Mouse (Mus musculus) hindbrain, embryonic 12.5 days (tissue): ENCODE results near the gene Bnip3. TPM values are rescaled to one million over a fixed set of nuclear protein-coding genes. Genes with fewer than 3 reads are reported as not detected.

Experiments
- ATAC-seq: fragments of 200-750 bp; cut with Nextera tagmentation; 2 replicates; pipeline ENCODE4 v1.8.0; 2017; ENCODE audit warnings: moderate TSS enrichment; ENCODE audit not compliant: low FRiP score
- H3K27ac ChIP-seq: fragments of 300-500 bp; sonication (generic); 2 replicates; pipeline ENCODE4 v1.5.1; 2016; ENCODE audit warnings: mild to moderate bottlenecking
- H3K27me3 ChIP-seq: fragments of 300-500 bp; sonication (generic); 2 replicates; pipeline ENCODE4 v1.6.1; 2016; ENCODE audit warnings: mild to moderate bottlenecking
- H3K36me3 ChIP-seq: fragments of 300-500 bp; sonication (generic); 2 replicates; pipeline ENCODE4 v1.6.1; 2016; ENCODE audit warnings: mild to moderate bottlenecking
- H3K4me1 ChIP-seq: fragments of 300-500 bp; sonication (generic); 2 replicates; pipeline ENCODE4 v1.6.1; 2016
- H3K4me2 ChIP-seq: fragments of 300-500 bp; sonication (generic); replicated peaks from 2 replicates; pipeline ENCODE4 v1.6.1; 2016; ENCODE audit warnings: mild to moderate bottlenecking
- H3K4me3 ChIP-seq: fragments of 300-500 bp; sonication (generic); 2 replicates; pipeline ENCODE4 v1.5.1; 2016; ENCODE audit warnings: mild to moderate bottlenecking
- H3K9ac ChIP-seq: fragments of 300-500 bp; sonication (generic); 2 replicates; pipeline ENCODE4 v1.6.1; 2016; ENCODE audit warnings: mild to moderate bottlenecking, moderate library complexity
- H3K9me3 ChIP-seq: fragments of 300-500 bp; sonication (generic); replicated peaks from 2 replicates; pipeline ENCODE4 v1.6.1; 2016; ENCODE audit warnings: mild to moderate bottlenecking
- WGBS: fragments of 180-500 bp; shearing (Covaris S2); methylation state at CpG from one replicate; pipeline ENCODE4 v1.1.7; 2016; 5-methylcytosine and 5-hydroxymethylcytosine counted together
- polyA plus RNA-seq: library from polyadenylated mRNA; unstranded; fragments of >200 nt; fragmentation: Nextera tagmentation; extraction: Ambion mirVana; gene quantifications from 2 replicates; pipeline ENCODE4 v1.2.1, GENCODE M21; 2016

The Bnip3 gene
- polyA plus RNA-seq, 1 experiment from 2014 or later, result 92.7 TPM

DNA sequence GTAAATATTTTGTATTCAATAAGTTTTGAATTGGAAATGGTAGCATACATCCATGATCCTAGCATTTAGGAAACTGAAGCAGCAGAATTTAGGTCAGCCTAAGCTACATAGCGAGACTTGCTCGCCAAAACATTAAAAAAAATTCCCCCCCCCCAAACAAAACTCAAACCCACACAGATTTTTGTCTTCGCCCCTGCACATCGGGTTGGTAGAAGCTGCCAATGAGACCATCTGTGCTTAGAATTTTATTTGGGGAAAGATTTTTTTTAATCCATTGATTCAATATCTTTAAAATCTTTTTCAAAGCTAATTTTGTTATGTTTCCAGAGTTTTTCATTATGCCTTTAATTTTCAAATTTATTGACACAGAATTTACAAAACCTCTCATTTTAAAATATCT is 19.1 kb upstream of the Bnip3 start:
- no peaks in the 10 kb centered on the region for H3K9me3 ChIP-seq
- no peak for ATAC-seq
- no peaks in the 10 kb centered on the region for H3K36me3 ChIP-seq
- no peak overlapping the region for H3K4me3 ChIP-seq
- no peak overlapping the region for H3K9ac ChIP-seq
- H3K4me1 ChIP-seq, result no peaks in the 10 kb centered on the region
- no peak overlapping the region for H3K27ac ChIP-seq
- no peaks in the 10 kb centered on the region for H3K27me3 ChIP-seq
- 88% methylated on average over 4 of the region's 4 CpGs for whole genome bisulfite sequencing
- no peak overlapping the region for H3K4me2 ChIP-seq

DNA sequence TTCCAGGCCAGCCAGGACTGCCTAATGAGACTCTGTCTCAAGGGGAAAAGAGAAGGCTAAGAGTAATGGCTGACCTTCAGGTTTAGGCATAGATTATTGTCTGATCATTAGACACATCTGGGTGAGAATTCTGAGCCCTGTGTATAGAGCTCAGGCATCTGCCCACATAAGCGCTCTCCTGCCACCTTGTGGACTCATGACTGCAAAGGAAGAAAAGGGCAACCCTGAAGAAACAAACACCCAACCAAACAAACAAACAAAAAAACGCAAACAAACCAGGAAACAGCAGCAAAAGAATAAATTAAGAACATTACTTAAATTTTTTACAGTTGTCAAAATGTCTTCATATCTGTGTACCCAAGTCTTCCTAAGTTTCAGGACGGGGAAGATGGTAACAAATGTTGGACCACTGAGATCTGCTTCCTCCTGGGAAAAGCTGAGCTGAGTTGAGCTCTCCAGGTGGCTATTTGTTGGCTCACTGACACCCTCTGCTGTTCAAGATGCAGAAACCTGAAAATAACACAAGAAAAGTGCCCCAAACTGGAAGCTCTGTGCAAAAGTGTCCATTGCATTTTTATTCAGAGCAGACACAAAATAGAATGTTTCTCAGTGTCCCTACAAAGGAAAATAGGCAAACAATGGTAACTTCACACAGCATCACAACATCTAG is 14.6 kb upstream of the Bnip3 start:
- Histone ChIP-seq H3K27ac (no peak overlapping the region), H3K4me3 (no peak overlapping the region), H3K9me3 (no peaks in the 10 kb centered on the region), H3K9ac (no peak overlapping the region), H3K27me3 (no peaks in the 10 kb centered on the region), H3K36me3 (no peaks in the 10 kb centered on the region), H3K4me1 (peaks cover 10% of the 10 kb centered on the region), H3K4me2 (no peak overlapping the region)
- no peak for ATAC-seq
- WGBS, result 10% methylated on average over 3 of the region's 3 CpGs

DNA sequence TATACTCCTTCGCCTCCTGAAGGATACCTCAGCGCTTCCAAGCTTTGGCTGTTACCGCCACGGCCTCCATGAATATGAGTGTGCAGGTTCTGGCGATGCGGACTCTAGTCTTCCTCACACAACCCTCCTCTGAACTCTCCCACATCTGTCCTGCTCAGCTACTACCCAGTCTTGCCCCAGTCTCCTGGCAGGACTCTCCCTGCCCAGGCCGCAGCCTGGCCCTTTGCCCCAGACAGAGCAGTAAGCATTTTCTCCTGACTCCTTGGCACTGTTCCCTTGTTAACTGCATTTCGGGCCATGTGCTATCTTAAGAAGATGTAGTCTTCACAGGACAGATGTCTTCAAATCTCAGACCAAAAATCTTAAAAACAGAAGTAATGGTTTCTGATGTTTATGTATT is 12.3 kb upstream of the Bnip3 start:
- ATAC-seq, result no peak
- no peaks in the 10 kb centered on the region for H3K36me3 ChIP-seq
- H3K4me3 ChIP-seq, result no peak overlapping the region
- H3K27ac ChIP-seq, result no peak overlapping the region
- H3K9me3 ChIP-seq, result no peaks in the 10 kb centered on the region
- peaks cover 10% of the 10 kb centered on the region for H3K4me1 ChIP-seq
- no peak overlapping the region for H3K9ac ChIP-seq
- no peak overlapping the region for H3K4me2 ChIP-seq
- H3K27me3 ChIP-seq, result no peaks in the 10 kb centered on the region
- WGBS, result 97% methylated on average over 8 of the region's 8 CpGs

DNA sequence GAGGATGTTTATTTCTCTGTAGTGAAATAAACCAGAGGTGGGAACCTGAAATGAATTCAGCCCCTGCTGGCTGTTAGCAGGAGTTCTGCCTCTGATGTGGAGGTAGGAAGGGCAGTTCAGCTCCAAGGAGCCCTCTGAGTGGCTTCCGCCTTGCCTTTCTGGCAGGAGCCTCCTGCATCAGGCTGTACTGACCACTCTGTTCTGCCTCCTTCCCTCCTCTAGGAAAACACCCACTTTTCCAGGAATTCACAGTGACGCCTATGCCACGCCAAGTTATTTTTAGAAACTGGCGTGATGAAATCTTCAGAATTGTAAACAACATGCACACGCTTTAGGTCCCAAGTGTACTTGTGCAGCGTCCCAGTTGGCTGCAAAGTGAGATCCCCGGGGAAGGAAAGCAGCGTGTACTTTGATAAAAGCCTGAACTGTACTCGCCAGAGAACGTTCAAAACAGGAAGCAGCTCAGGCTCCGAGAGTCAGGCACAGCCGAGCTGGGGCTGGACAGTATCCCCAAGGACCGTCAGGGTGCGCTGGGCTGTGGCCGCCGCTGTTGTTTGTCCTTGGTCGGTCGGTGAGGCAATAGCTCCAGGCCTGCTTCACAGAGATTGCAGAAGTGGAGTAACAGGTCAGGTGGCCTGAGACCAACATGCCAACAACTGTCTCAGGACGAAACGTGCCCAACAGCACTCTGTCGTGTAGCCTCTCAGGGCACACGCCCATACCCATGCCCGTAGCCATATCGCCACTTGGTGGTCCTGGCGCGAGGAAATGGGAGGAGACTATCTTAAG is 10.0 kb upstream of the Bnip3 start:
- peak overlapping the region; percentile 49 for H3K9ac ChIP-seq
- 5% methylated on average over 26 of the region's 26 CpGs for WGBS

DNA sequence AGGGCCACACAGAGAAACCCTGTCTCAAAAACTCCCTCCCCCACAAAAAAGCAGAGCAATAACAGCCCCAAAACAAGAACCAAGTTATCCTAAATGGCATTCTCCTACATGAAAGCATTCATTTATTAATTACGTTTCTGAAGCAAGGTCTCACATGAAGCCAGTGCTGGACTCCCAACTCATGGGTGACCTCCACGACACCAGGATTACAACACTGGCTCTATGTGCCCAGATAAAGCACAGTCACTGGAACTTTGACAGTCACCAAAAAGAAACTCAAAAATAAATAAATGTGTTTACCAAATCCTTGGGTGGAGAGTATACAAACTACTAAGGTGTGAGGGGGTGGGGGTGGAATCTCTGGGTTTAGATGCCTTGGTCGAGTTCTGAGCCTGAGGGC is 4.3 kb upstream of the Bnip3 start:
- H3K9me3 ChIP-seq, result no peaks in the 10 kb centered on the region
- H3K27me3 ChIP-seq, result peaks cover 7% of the 10 kb centered on the region; the same call in 1 of the 2 replicates
- H3K36me3 ChIP-seq, result no peaks in the 10 kb centered on the region
- ATAC-seq, result no peak
- 74% methylated on average over 3 of the region's 3 CpGs for WGBS
- H3K4me3 ChIP-seq, result no peak overlapping the region
- peaks cover 7% of the 10 kb centered on the region for H3K4me1 ChIP-seq
- no peak overlapping the region for H3K27ac ChIP-seq
- H3K4me2 ChIP-seq, result no peak overlapping the region
- H3K9ac ChIP-seq, result no peak overlapping the region

More for the DNA sequence above, 10.0 kb upstream of the Bnip3 start:
- no peaks in the 10 kb centered on the region for H3K9me3 ChIP-seq
- H3K4me3 ChIP-seq, result peak overlapping the region; percentile 26
- peaks cover 10% of the 10 kb centered on the region for H3K4me1 ChIP-seq
- 0 out of 2 replicates have a peak, but pooled peaks have one; percentile 19 for ATAC-seq
- no peaks in the 10 kb centered on the region for H3K27me3 ChIP-seq
- H3K4me2 ChIP-seq, result peak overlapping the region; percentile 60
- H3K27ac ChIP-seq, result no peak overlapping the region
- H3K36me3 ChIP-seq, result no peaks in the 10 kb centered on the region

DNA sequence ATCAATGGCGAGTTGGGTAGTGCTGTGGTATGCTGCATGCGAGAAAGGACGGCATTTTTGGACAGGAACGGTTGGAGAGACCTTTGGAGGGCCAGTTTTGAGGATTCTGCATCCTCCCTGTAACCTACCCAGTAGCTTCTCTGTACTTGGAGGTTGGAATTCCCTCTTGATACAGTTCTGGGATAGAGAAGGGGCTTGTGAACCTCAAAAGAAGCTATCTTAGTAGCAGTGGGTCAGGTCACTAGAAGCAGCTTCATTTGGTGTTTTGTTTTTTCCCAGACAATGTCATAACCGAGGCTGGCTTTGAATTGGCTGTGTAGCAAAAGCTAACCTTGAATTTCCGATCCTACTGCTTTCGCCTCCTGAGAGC is 859 bp upstream of the Bnip3 start:
- Histone ChIP-seq H3K27me3 (peaks cover 7% of the 10 kb centered on the region; the same call in 1 of the 2 replicates), H3K9me3 (no peaks in the 10 kb centered on the region), H3K9ac (peak overlapping the region; percentile 79; the same call in 1 of the 2 replicates), H3K36me3 (no peaks in the 10 kb centered on the region), H3K27ac (peak overlapping the region; percentile 69; the same call in 1 of the 2 replicates), H3K4me2 (peak overlapping the region; percentile 73), H3K4me3 (peak overlapping the region; percentile 70), H3K4me1 (peaks cover 24% of the 10 kb centered on the region)
- ATAC-seq, result no peak
- 27% methylated on average over 7 of the region's 7 CpGs for WGBS

DNA sequence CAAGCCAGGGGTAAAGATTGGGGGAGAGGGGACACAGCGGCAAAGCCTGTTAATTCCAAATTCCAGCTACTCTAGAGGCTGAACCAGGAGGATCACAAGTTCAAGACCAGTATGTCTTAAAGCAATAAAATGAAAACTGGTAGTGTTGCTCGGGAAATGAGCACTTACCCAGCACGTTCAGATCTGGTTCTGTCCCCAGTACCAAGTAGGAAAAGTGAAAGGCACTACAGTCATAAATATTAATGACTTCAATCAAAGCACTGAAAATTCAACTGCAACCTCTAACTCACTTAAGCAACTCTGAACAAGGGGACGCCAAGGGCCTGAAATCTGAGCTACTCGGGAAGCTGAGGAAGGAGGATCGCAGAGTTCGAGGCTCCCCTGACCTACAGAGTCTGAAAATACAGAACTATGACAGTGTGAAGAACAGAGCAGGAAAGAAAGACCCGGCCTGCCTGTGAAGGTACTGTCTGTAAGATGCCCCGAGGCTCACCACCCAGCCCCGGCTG is 497 bp downstream of the Bnip3 start:
- peak overlapping the region; percentile 73 for H3K4me2 ChIP-seq
- H3K4me3 ChIP-seq, result peak overlapping the region; percentile 70
- peak overlapping the region; percentile 79 for H3K9ac ChIP-seq
- no peaks in the 10 kb centered on the region for H3K9me3 ChIP-seq
- ATAC-seq, result no peak; the same call in 1 of the 2 replicates
- peak overlapping the region; percentile 69; the same call in 1 of the 2 replicates for H3K27ac ChIP-seq
- no peaks in the 10 kb centered on the region for H3K36me3 ChIP-seq
- 5% methylated on average over 10 of the region's 10 CpGs for WGBS
- H3K27me3 ChIP-seq, result peaks cover 7% of the 10 kb centered on the region; the same call in 1 of the 2 replicates
- peaks cover 24% of the 10 kb centered on the region for H3K4me1 ChIP-seq

- no peak for ATAC-seq
- H3K4me2 ChIP-seq, result peak overlapping the region; percentile 73
- no peaks in the 10 kb centered on the region for H3K9me3 ChIP-seq
- H3K9ac ChIP-seq, result no peak overlapping the region
- H3K4me1 ChIP-seq, result peaks cover 24% of the 10 kb centered on the region
- 54% methylated on average over 5 of the region's 5 CpGs for WGBS
- H3K36me3 ChIP-seq, result no peaks in the 10 kb centered on the region
- H3K27ac ChIP-seq, result no peak overlapping the region
- peak overlapping the region; percentile 12; the same call in 1 of the 2 replicates for H3K4me3 ChIP-seq
- H3K27me3 ChIP-seq, result peaks cover 7% of the 10 kb centered on the region; the same call in 1 of the 2 replicates
These were observed 1.3 kb downstream of the Bnip3 start for GRCm38 (mm10) chr7:138907976-138908375.

GRCm38 (mm10) chr7:138907043-138907442 is 2.3 kb downstream of the Bnip3 start:
- no peak overlapping the region for H3K27ac ChIP-seq
- peak overlapping the region; percentile 73 for H3K4me2 ChIP-seq
- ATAC-seq, result no peak
- H3K9ac ChIP-seq, result peak overlapping the region; percentile 29; the same call in 1 of the 2 replicates
- peak overlapping the region; percentile 9 for H3K4me3 ChIP-seq
- no peaks in the 10 kb centered on the region for H3K9me3 ChIP-seq
- 12% methylated on average over 7 of the region's 7 CpGs for WGBS
- peaks cover 24% of the 10 kb centered on the region for H3K4me1 ChIP-seq
- H3K36me3 ChIP-seq, result no peaks in the 10 kb centered on the region
- H3K27me3 ChIP-seq, result peaks cover 7% of the 10 kb centered on the region; the same call in 1 of the 2 replicates

DNA sequence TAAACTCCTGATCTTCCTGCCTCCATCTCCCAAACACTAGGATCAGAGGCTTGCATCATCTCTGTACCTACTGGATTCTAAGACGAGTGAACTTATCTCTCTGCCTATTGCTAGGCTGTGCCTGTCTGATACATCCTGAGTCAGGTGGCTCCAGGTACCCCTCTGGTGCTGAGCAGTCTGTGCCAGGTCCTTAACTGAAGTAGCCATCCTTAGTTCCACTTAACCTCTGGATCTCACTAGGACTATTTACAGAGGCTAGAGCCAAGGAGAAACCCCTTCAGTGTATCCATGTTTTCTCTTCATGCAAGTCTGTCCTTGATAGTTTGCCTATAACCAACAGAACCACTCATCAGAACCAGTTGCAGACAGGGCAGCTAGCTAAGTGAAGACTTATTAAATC is 2.9 kb downstream of the Bnip3 start:
- no peak overlapping the region for H3K27ac ChIP-seq
- 97% methylated on average over 1 of the region's 1 CpGs for WGBS
- H3K27me3 ChIP-seq, result peaks cover 5% of the 10 kb centered on the region; the same call in 1 of the 2 replicates
- no peak overlapping the region for H3K4me3 ChIP-seq
- H3K36me3 ChIP-seq, result no peaks in the 10 kb centered on the region
- no peaks in the 10 kb centered on the region for H3K9me3 ChIP-seq
- peak overlapping the region; percentile 73; the same call in 1 of the 2 replicates for H3K4me2 ChIP-seq
- no peak overlapping the region for H3K9ac ChIP-seq
- peaks cover 24% of the 10 kb centered on the region for H3K4me1 ChIP-seq
- ATAC-seq, result no peak

- no peaks in the 10 kb centered on the region for H3K36me3 ChIP-seq
- H3K9ac ChIP-seq, result no peak overlapping the region
- peaks cover 18% of the 10 kb centered on the region for H3K4me1 ChIP-seq
- H3K9me3 ChIP-seq, result no peaks in the 10 kb centered on the region
- ATAC-seq, result no peak
- no peaks in the 10 kb centered on the region for H3K27me3 ChIP-seq
- H3K27ac ChIP-seq, result no peak overlapping the region
- WGBS, result 74% methylated on average over 7 of the region's 7 CpGs
- no peak overlapping the region for H3K4me3 ChIP-seq
- no peak overlapping the region for H3K4me2 ChIP-seq
These were observed 5.4 kb downstream of the Bnip3 start for GRCm38 (mm10) chr7:138903886-138904435.

DNA sequence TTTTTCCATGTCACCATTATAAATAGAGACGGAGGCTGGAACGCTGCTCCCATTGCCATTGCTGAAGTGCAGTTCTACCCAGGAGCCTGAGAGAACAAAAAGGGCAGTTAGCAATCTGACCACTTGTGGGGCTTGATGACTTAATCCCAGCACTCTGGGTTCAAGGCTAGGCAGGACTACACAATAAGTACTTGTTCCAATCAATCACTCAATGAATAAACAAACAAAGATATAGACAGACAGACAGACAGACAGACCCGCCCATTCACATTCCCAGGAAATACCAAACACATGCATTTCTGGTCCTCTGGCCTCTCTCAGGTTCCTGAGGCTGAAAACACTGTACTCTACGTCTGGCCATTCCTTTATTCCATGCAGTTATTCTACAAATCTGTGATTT is 10.6 kb downstream of the Bnip3 start:
- Histone ChIP-seq H3K9me3 (no peaks in the 10 kb centered on the region), H3K4me2 (no peak overlapping the region), H3K4me3 (no peak overlapping the region), H3K9ac (no peak overlapping the region), H3K27ac (no peak overlapping the region), H3K27me3 (no peaks in the 10 kb centered on the region), H3K36me3 (peaks cover 27% of the 10 kb centered on the region), H3K4me1 (no peaks in the 10 kb centered on the region)
- 90% methylated on average over 4 of the region's 4 CpGs for WGBS
- no peak for ATAC-seq
